Mouse (Mus musculus) heart, adult 8-10 months (tissue): ENCODE measurements around the gene Sfn. TPM values are rescaled to one million over a fixed set of nuclear protein-coding genes. Genes with fewer than 3 reads are reported as not detected.

ENCODE experiments used
- DNase-seq: peaks from one replicate; pipeline ENCODE4 v3.0.0; 2022; ENCODE audit warnings: low spot score
- microRNA-seq: library from miRNA; unstranded; fragments of <30 nt; microRNA quantifications from one replicate; pipeline ENCODE4 v1.2.0, GENCODE M21; 2022
- total RNA-seq, 4 experiments: library from RNA; stranded (reverse); gene quantifications; 2 replicates each; pipeline ENCODE4 v1.2.4; 2022

The Sfn gene
- total RNA-seq, 4 experiments from 2014 or later, result 0.88 to 1.6 (median 1.1) TPM

GRCm38 (mm10) chr4:133583690-133584058 lies 18.3 kb downstream of the Sfn start:
- no peak for DNase-seq

GRCm38 (mm10) chr4:133577983-133578382 lies 24.0 kb downstream of the Sfn start:
- no peak for DNase-seq

- no peak for DNase-seq
These were observed 27.1 kb downstream of the Sfn start for GRCm38 (mm10) chr4:133574843-133575202.

GRCm38 (mm10) chr4:133574070-133574842 lies 27.7 kb downstream of the Sfn start, which contains the start of gene Gpatch3:
Gpatch3 (plus strand) TSS chr4:133574745.
- DNase-seq, result peak; percentile 91

- DNase-seq, result no peak
These were observed 31.9 kb downstream of the Sfn start for GRCm38 (mm10) chr4:133570066-133570466.

GRCm38 (mm10) chr4:133569291-133570065 lies 32.5 kb downstream of the Sfn start:
- no peak for DNase-seq

- no peak for DNase-seq
These were observed 34.7 kb downstream of the Sfn start for GRCm38 (mm10) chr4:133567251-133567650.

GRCm38 (mm10) chr4:133563123-133563571 lies 38.8 kb downstream of the Sfn start:
- peak; percentile 50 for DNase-seq

GRCm38 (mm10) chr4:133561622-133562021 lies 40.3 kb downstream of the Sfn start:
- no peak for DNase-seq

- no peak for DNase-seq
These were observed 42.1 kb downstream of the Sfn start for GRCm38 (mm10) chr4:133559846-133560245.

- DNase-seq, result no peak
These were observed 44.8 kb downstream of the Sfn start for GRCm38 (mm10) chr4:133557041-133557717.

GRCm38 (mm10) chr4:133553448-133554330 lies 48.3 kb downstream of the Sfn start:
- DNase-seq, result no peak

- DNase-seq, result no peak
These were observed 49.1 kb downstream of the Sfn start, which contains the start of gene Nr0b2 for GRCm38 (mm10) chr4:133552768-133553447. Nr0b2 (plus strand) TSS chr4:133553376.

- DNase-seq, result no peak
These were observed 49.9 kb downstream of the Sfn start for GRCm38 (mm10) chr4:133552029-133552428.

Small RNAs within 50 kb of the gene (microRNA-seq; reads per million reads assigned to microRNA genes)
- gene Gm23158, result not detected

Other genes with a start within 250 kb of the Sfn start
- gene Wdtc1, start 248.7 kb downstream of the Sfn start, total RNA-seq, result 10 to 100 TPM; 77.3 to 94.3 (median 79.2) TPM
- gene Slc9a1, start 232.5 kb downstream of the Sfn start, total RNA-seq, result 10 to 100 TPM; 16.0 to 21.9 (median 16.5) TPM
- gene Tent5b, start 122.0 kb downstream of the Sfn start, total RNA-seq, result 1 to 10 TPM; 1.3 to 3.0 (median 1.6) TPM
- 1 to 10 TPM; 1.3 to 1.8 (median 1.6) TPM for gene Trnp1, start 103.6 kb downstream of the Sfn start, total RNA-seq
- not detected for gene Kdf1, start 83.2 kb downstream of the Sfn start, total RNA-seq
- gene Nudc, start 56.2 kb downstream of the Sfn start, total RNA-seq, result 10 to 100 TPM; 66.4 to 92.0 (median 73.0) TPM
- gene Nr0b2, start 48.8 kb downstream of the Sfn start, total RNA-seq, result 10 to 100 TPM; 13.2 to 19.5 (median 16.9) TPM
- 1 to 10 TPM; 3.0 to 4.6 (median 3.7) TPM for gene Gpatch3, start 27.4 kb downstream of the Sfn start, total RNA-seq
- 1 to 10 TPM; 7.2 to 8.1 (median 8.1) TPM for gene Gpn2, start 17.8 kb downstream of the Sfn start, total RNA-seq
- 10 to 100 TPM; 16.1 to 24.3 (median 22.1) TPM for gene Zdhhc18, start 48.0 kb upstream of the Sfn start, total RNA-seq
- gene Pigv, start 70.5 kb upstream of the Sfn start, total RNA-seq, result 10 to 100 TPM in 3 of 4 experiments, 1 to 10 TPM in 1; 9.2 to 13.8 (median 13.2) TPM
- 10 to 100 TPM; 35.4 to 40.0 (median 37.0) TPM for gene Arid1a, start 154.6 kb upstream of the Sfn start, total RNA-seq